Mouse (Mus musculus): ENCODE results near the gene Tinf2.

The Tinf2 gene

GRCm38 (mm10) chr14:55637795-55638194 lies 43.8 kb downstream of the Tinf2 start, which contains the start of gene Gm49378:
Gene Gm49378 (minus strand): TSS chr14:55637895.
- in situ Hi-C loops (cut with MseI, MboI), result no loop called here

DNA sequence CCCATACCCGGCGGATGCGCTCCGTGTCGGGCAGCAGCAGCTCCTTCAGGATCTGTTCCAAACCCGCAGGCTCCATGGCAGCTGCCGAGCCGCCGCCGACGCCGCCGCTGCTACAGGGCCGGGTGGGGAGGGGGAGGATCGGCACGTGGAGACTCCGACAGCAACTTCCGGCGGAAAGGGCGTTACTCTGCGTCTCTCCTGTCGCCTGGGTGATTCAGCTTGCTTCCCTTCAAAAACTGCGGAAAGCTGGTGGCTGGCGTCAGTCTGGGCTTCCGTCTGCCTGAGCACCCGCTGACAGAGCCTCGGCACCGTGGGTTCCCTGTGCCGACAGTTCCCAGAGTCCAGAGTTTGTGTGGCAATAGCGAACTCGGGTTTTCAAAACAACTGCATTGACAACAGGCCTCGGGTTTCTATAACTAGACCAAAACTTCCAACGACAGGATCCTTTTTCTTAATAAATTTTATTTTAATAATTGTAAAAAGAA lies 46.1 kb downstream of the Tinf2 start, which contains the start of gene Ipo4:
Gene Ipo4 (minus strand): TSS at position 435 of the 485 bp plus-strand sequence.
- in situ Hi-C loops (cut with MseI, MboI), result no loop called here

DNA sequence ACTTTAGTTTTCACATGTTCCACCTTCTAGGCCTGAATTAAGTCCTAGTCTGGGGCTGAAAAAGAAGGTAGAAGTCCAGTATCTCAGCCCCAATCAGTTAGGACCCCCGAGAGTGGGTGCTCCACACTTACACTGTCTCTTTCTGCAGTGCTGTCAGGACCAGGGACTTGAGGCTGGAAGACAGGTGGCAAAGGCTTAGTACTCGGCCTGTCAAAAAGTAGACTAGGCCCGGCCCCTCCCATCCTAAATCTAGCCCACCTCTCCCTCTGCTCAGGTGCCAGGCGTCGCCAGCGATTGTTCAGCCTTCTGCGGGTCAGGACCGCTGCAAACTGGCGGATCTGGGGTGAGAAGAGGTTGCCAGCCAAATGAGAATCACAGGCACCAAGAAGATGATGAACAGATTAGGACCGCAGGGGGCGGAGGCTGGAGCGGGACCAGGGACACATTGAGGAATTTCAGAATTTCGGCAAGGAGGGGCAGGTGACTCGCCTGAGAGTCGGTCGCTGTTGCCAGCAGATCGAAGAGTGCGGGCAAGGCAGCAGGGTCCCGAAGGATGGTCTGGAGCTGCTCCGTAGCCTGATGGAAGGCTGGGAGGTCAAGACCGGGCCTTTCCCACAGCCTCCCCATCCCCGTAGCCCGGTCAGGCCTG lies 46.6 kb downstream of the Tinf2 start:
- in situ Hi-C loops (cut with MseI, MboI), result no loop called here

DNA sequence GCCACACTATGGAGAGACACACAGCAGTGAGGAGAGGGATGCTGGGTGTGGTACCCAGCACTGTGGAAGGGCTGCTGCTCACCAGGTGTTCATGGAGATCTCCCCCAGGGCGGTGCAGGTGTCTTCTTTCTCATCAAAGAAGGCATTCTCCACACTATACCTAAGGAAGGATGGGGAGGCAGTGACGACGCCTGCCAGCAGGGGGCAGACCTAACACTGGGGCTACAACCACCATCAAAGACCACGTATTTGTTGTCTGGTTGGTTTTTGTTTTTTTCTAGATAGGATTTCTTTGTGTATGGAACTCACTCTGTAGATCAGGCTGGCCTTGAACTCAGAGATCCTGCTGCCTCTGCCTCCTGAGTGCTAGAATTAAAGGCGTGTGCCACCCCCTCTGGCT lies 52.3 kb downstream of the Tinf2 start:
- in situ Hi-C loops (cut with MseI, MboI), result no loop called here

DNA sequence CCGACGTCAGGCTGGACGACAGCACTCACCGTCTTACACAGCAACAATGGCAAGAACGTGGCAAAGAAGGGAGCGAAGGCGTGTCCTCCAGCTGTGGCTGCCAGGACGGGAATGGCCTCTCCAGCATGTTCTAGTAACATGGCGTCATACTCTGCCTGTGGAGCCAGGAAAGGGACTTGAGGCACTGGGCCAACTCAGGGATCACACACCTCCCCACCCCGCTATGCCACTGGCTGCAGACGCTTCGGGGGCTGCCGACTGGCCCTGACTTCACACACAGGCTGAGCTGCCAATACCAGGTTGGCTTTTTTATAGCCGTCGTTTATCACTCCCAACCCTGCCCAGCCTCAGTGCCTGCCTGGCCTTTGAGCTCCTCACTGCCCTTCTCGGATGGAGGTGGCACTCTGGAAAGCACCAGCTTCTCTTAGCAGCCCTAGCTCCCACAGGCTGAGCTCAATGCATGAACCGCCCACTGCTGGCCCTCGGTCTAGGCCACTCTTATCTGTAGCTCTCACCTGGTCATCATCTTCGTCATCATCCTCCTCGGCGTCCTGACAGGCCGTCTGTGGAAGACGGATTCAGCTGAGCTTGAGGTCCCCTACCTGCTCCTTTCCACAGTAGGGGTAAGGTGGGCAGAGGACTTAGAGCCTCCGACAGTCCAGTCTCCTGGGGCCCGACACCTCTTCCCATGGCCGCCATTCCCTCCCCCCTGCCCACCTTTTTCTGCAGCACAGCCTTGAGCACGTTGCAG lies 53.4 kb downstream of the Tinf2 start:
- in situ Hi-C loops (cut with MseI, MboI), result no loop called here

Data from mouse trophoblast stem cell (cell line).